Mouse (Mus musculus) skeletal muscle tissue, adult 2 months (tissue): ENCODE measurements around the gene Emc6.

Source experiments
- DNase-seq: peaks from one replicate; pipeline ENCODE4 v3.0.0-alpha.2; 2012; ENCODE audit warnings: low read depth, low spot score

The Emc6 gene

DNA sequence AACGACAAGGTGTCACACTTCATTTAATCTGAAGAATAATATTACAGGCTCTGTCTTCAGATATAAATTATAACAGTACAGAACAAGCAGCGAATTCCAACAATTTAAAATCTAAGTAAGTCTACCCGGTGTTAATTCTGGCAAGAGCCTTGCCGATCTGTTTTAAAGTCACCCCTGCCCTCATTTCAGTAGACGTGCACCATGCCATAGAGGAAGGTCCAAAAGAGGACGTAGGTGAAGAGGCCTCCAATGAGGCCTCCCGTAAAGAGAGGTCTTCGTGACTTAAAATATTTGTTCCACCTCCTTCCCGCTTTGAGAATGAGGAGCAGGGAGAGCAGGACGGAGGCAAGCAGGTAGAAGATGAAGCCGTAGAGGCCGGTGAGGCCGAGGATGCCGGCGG, 651 bp downstream of the Emc6 start:
- no peak for DNase-seq

DNA sequence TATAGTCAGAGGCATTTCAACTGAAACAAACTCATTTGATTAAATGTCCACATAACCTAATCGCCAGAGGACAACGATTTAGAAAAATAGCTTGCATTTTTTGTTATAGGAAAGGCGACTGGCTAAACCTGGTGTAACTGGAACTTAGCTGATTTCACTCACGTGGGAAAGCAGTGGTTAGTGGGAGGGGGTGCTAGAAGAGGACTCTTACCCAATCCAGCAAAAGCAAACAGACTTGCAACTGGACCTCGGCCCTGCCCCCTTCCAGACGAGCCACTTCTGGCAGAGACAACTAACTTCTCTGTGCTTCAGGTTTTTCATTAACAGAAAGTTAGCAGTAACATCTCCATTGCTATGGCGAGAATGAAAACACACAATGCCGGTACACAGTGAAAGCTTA, 1.2 kb downstream of the Emc6 start:
- DNase-seq, result no peak

DNA sequence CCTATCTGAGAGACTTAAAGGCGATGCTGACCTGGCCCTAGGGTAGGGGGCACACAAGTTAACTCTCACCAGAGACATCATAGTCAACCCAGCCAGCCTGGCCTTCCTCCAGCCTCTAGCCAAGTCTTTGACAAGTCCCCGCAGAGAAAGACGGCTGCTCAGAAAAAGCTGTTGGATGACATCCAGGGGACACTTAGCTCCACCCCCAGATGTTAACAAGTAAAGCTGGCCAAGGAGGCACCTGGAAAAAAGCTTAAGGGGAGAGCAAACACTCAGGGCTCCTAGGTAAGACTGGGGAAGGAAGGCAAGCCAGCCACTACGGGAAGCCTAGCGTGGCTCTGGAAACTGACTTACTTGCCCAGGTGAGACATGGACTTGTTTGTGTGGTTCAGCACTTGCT, 4.7 kb downstream of the Emc6 start:
- peak; percentile 56 for DNase-seq

DNA sequence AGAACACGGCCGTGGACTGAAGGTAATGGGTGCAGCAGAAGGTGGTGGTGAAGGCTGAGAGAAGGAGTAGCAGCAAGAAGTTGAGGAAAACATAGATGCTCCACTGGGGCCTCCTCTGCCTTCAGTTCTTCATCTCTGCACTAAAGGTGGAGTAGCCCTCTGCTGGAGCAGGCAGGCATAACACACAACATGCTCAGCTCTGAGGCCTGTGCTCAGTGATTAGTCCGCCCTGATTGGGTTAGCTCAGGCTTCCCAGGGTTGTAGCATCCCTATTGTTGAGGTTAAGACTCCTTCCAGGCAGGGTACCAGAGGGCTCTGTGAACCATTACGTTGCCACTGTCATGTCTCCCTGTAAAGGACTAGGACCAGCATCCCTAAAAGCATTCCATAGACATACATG, 7.6 kb downstream of the Emc6 start:
- no peak for DNase-seq

DNA sequence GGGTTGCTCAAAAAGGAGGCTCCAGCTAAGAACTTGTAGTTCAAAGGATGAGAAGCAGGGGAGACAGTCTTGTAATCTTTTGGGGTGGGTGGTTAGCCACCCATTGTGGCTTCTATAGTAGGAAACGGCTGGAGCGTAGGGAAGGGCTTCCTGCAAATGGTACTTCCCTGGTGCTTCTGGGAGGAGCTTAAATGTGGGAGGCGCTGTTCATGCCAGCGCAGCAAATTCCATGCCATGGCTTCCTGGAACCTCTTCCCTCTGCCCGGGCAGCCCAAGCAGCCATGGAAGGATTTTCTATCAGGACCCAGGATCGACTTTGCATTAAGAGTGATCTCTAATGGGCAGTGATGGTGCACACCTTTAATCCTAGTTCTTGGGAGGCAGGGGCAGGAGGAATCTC, 8.3 kb downstream of the Emc6 start:
- DNase-seq, result no peak

DNA sequence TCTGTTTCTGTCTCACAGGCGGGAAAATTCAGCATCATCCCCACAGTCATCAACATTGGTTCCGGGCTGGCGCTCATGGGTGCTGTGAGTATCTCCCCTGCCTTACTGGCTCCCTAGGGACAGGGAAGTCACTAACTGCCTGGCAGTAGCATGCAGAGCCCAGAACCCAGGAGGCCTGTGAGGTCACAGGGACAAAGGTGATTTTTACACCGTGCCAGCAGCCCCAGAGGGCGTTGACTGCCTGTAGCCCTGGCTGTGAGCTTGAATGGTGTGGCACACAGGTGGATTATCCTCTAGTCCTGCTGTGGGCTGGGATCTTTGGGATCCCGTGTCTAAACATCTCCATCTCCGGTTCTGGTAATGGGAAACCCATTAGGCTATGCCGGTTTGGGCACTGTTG, 8.8 kb downstream of the Emc6 start:
- no peak for DNase-seq

DNA sequence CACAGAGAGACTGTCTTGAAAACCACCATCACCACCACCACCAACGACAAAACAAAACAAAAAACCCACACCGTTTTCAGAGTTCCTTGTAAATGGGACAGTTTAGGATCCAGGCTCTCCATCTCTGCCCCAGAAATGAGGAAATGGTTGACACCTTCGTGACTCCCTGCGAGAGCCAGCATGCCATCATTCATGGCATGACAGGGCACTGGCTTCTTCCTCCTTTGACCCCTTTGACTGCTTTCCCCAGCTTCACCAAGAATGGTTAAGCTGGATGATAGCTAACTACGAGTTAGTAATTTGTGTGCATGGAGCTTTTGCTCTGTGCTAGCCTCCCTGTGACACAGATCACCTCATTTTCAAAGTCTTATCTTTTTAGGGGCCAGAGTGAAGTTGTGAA, 14.6 kb downstream of the Emc6 start:
- no peak for DNase-seq

DNA sequence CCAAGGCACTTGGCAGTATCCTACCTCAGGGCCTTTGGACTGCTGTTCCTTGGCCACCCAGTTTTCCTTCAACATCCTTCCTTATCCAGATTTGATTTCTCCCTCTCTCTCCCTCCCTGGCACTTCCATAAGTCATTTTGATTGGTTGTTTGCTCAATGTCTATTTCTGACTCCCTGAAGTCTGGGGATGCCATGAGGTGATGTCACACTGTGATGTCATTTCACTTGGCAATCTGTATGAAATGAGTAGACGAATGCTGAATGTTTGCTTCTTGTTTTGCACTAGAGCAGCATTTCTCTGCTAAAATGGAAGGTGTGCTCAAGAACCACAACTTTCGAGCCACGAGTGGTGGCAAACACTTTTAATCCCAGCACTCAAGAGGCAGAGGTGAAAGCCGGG, 15.2 kb downstream of the Emc6 start:
- DNase-seq, result no peak

DNA sequence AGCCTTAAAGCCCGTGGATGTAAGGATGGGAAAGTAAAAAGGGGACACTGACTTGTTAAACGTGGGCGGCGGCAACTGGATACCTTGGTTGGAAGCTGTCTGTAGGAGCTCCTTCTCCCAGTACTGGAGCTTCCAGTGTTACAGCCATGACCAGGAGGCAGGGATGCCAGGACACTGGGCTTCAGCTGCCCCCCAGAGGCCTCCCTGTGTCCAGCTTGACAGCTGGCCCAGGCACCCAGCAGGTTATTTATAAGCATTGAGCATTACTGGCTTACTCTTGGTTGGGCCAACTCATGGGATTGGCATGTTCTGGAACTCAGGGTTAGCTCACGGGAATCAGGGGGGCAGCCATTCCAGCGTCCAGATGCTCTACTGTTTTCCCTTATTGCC, 16.0 kb downstream of the Emc6 start:
- DNase-seq, result peak; percentile 89

DNA sequence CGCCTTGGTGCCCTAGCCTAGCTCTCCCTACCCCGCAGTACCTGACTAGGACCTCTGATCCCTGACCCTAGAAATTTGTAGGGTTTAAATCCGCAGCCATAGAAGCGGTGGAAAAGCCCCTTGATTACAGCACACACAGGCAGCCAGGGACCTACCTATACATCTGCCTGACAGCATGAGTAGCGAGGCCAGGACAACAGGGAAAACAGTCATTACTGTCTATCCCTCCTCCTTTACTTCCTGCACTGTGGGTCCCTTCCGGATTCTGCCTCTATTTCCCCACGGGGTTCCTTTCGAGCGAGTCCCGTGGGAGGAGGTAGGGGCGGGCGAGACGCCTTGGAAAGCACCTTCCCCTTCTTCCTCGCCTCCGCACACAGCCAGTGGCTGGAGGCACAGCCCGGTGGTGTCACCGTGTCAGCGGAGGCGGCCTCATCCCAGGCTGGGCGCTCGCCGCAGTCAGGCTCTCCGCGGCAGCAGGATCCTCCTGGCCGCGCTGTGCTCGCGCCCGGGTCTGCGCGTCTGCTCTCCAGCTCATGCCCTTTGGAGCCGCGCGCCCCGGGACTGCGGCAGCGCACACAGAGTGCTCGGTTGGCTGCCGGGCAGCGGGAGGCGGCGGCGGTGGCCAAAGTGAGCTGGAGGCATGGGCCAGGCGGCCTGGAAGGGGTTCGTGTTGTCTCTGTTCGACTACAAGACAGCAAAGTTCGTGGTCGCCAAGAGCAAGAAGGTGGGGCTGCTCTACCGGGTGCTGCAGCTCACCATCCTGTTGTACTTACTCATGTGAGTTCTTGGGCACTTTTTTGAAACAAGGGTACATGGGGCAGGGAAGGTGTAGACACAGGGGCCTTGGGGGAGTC, 16.7 kb downstream of the Emc6 start, which contains the start of gene P2rx5:
TSS of gene P2rx5 (plus strand) at position 465 of the 854 bp plus-strand sequence.
- DNase-seq, result peak; percentile 49

DNA sequence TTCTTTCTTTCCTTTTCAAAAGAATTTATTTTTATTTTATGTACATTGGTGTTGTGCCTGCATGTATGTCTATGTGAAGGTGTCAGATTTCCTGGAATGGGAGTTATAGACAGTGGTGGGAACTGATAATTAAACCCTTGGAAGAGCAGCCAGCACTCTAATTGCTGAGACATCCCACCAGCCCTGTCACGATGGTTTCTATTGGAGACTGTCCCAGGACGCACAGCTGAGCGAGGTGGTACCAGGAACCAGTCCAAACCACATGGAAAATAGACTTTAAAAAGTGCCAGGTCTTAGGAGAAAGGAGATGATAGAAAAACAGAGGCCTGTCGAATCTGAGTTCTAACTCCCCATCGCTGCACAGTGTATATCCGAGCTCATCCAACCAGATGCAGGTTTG, 21.8 kb downstream of the Emc6 start:
- no peak for DNase-seq

DNA sequence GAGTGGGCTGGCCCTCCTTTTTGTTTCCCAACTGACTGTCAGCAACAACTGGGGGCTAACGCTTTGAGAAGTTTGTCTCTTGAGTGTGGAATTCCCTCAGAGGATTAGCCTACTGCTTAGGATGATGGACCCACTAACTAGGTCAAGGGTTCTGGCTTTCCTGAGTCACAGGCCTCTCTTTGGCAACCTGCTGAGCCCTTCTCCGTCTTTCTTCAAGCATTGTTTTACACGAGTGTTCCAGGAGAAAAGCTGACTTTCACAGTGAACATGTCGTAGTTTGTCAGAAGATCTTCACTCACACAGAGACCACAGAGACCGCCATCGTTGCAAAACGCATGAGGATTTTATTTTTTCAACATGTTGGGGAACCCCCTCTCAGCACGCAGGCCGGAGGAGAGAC, 28.6 kb downstream of the Emc6 start:
- no peak for DNase-seq

DNA sequence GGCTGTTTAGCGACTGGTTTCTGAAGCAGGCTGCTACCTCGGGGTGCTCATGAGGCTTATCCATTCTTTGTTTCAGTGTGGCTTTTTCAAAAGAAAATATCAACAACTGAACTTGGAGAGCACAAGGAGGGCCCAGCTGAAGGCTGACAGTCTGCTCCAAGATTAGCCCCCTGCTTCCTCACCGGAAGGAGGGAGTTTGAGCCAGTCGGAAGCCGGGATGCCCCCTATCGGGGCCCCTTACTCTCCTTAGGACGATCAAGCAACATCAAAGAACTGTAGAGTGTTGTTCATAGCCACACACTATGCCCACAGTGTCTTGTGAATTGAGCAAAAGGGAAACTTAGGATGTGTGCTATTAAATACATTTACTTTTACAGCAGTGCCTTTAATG, 29.9 kb downstream of the Emc6 start:
- DNase-seq, result no peak

DNA sequence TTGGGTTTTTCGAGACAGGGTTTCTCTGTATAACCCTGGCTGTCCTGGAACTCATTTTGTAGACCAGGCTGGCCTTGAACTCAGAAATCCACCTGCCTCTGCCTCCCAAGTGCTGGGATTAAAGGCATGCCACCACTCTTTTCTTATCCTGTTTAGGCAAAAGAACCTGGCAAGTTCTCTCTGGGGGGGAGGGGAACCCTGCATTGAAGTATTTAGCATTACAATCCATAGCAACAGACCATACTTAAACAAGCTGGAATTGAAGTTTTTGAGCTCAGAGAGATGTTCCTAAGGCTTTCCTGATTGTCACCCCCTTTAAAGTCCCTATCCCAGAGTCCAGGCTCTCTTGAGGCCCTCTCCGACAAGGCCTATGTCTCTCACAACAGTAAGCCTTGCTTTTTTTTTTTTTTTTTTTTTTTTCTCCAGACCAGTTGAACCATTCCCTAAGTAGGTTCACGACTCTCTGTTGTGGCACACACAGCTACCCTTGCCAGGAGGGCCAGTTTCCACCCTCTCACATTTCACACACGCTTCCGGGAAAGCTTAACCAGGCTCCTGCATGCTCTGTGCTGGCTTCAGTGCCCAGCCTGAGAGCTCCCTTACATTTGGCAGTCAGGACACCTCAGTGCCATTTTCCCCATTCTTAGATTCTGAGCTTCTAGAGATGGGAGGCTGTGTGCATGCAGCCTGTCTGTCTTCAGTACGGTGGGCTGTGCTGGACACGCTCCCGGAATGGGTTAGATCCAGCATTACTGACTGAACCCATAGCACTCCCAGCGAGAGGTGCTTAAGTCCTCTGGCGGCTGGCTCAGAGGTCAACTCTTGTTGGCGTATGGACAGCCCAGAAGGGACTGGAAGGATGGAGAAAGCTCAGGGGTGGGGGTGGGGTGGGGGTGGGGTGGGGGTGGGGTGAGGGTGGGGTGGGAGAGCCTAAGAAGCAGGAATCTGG, 30.5 kb downstream of the Emc6 start:
- DNase-seq, result peak; percentile 63

DNA sequence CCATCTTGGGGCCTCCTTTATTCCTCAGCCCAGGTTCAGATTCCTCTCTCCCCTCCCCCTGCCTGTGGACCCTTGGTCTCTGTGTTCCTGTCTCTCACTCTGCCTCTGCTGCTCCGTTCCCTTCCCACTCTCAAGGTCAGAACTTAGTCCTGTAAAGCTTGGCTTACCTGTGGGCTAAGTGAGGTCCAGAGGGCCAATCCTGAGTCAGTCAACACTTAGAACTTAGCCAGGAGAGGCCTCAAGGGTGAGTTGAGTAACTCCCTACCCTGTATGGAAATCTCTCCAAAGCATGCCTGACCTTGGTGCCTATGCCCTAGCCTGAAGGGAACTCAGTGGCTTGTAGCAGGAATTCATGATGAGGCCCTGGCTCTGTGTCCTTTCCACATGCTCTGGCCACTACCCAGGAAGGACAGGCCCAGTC, 32.6 kb downstream of the Emc6 start:
- DNase-seq, result peak; percentile 32

DNA sequence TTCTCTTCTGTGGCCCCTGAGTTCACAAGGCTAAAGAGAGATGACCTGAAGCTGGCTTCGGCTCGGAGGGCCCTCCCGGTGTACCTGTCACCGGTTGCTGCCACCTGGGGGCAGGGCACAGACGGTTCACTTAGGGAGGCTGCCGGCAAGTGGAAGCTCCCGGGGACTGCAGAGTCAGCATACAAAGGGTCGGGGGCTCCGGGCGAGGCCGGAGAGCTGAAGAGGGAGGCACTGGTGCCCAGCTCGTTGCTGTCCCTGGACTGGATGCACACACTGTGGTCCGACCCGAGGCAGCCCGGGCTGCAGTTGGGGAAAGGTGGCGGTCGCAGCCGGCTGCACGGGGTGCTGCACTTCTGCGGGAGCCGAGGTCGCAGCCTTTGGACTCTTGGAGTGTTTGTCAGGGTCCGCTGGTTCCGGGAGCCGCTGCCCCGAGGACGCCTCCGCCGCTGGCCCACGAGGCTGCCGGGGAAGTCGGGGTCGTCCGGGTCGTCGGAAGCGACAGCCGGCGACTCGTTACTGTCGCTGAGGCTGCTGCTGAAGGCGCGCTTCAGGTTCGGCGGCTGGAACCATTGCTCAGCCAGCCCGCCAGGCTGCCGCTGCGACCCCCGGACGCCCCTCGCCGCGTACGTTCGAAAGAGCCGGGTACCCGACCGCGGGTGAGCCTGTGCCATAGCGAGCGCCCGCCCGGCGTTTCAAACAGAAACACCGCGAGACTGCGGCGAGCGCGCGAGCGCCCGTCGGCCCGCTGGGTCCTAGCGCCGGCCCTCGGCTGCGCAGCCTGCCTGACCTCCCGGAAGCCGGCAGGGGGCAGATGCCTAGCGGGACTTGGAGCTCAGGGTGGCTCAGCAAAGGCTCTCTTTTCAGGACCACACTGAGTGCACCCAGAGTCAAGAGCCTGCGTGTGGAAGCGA, 39.0 kb downstream of the Emc6 start, which contains the start of gene Haspin:
TSS of gene Haspin (minus strand) at position 704 of the 911 bp plus-strand sequence.
- DNase-seq, result peak; percentile 83

DNA sequence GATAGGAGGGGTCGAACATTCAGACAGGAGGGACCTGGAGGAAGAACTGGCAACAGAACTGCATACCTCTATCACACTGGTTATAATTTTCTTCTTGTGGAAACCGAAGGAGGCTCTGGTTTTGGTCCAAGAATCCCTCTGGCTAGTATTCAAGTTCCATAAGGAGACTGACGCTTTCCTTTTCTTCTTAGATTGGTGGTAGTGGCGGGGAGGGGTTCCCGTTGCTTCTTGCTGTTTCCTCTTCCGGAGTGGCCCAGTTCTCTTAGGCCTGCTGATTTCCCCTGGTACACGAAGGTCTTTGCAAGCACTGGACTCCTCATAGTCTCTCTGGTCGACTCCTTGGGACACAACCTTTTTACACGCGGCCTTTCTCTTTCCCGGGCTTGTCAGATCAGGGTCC, 39.7 kb downstream of the Emc6 start:
- no peak for DNase-seq

DNA sequence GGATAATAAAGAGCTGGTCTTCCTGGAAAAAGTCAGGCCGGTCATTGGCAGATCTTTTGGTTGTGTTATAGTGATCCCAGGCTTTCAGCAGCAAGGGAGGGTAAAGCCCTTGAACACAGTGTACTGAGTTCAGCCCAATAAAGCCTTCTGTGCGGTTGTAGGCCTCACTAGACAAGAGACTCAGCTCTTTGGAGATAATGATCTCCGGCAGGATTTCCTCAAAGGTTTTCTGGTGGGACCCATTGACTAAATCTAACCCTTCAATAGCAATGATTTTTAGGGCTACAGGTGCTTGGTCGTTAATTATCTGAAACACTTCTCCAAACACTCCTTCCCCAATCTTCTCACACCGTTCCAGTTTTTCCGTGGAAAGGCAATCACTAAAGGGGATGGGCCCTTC, 40.2 kb downstream of the Emc6 start:
- no peak for DNase-seq

DNA sequence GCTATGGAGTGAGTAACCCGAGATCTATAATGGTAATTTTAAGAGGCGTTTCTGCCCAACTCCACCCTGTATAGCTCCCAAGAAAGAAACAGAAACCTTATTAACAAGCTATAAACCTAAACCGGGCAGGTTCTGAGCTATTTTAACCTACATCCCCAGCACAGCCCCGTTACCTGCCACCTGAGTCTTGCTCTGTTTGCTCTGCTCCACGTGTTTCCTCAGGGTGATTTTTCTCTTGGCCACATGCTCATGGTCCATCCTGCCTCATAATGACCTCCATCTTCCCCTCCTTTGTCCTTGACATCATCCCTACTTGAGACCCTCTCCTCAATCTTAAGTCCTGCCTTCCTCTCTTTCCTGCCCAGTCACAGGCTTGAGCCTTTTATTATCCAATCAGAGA, 42.6 kb downstream of the Emc6 start:
- no peak for DNase-seq

DNA sequence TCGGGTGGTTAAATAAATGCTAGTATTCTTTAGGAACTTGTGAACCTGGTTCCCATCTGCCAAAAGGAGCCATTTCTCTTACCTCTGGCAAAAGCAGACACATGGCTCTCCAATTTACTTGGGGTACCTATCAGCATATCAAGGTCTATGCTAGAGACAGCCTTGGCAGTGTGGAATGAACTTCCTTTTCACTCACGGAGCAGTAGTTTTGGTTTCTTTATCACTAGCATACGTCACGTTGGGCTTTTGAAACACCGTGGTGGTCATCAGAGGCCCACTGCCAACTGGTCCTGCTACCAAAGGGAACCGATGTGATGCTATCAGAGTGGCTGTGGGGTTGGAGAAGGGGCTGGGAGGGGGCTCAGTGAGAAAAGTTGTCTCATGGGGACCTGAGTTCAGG, 43.8 kb downstream of the Emc6 start:
- DNase-seq, result no peak

DNA sequence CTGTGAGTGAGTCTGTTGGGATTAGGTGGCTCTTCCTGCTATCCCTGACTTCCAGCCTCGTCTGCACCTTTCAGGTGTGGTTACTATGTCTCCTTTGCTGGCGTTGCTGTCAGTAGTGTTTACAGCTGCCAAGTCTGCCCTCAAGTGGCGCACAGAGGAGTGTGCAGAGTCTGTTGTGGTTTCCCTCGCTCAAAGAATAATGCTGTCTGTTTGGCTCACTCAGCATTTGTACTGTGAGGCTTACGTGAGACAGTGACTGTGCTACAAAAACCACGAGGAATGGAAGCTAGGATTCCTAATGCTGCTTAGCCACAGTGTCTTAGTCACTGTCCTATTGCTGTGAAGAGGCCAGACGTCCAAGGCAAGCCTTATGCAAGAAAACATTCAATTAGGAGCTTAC, 45.8 kb downstream of the Emc6 start:
- no peak for DNase-seq

DNA sequence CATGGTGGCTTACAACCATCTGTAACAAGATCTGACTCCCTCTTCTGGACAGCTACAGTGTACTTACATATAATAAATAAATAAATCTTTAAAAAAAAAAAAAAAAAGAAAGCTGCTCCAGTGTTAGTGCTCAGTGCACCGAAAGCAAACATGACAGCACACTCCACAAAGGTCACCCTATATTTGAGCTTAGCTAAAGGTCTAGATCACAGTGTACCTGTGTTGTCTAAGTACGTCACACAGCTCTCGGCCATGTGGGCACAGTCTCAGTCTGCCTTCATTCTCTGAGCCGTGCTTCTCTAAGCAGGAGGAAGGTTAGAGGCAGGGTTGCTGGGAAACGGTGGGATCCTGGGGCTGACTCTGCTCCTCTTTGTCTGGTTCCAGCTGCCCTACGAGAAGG, 50.3 kb downstream of the Emc6 start:
- no peak for DNase-seq
